Mouse (Mus musculus) cerebellum, adult (tissue): Measurements from ENCODE around the gene Stard7.
"Not testable (repeated sequence)": the region's sequence is repeated elsewhere in the genome, so short reads cannot be mapped to it uniquely, and the experiment has no call there.

Experiments
- ATAC-seq: cut with Nextera tagmentation; 2 replicates; pipeline ENCODE4 v1.9.2; 2017; ENCODE audit warnings: mild to moderate bottlenecking, moderate library complexity, mixed read lengths; ENCODE audit not compliant: insufficient number of reproducible peaks, low FRiP score, low TSS enrichment

Stard7 gene

DNA sequence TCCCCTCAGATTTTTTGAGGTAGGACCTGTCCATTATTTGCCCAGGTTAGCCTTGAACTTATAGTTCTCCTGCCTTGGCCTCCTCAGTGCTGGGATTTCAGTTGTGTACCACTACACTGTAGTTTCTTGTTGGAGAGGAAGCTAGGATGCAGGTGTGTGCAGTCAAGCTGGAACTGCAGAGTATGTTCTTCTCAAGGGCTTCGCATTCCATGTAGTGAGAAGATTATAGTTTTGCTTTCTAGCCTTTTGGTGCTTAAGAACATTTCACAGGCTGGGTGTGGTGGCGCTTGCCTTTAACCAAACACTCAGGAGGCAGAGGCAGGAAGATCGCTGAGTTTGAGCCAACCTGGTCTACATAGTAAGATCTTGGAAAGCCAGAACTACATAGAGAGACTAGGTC lies 2.8 kb downstream of the Stard7 start:
- no peak for ATAC-seq

DNA sequence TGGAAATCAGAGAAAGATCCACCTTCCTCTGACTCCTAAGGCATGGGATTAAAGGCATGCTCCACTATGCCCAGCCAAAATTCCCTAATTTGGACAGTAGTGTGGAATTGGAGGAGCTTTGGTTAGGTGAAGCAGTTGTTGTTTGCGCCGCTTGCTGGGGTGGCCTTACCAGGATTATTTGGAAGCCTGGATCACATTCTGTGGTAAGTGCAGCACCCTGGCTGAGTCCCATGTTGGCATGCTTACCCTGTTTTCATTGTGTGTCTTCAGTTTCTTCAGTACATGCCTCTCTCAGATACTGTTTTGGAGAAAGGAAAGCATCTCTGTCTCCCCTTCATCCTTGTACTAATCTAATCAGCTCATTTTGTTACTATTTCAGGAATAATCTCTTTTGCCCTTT lies 4.6 kb downstream of the Stard7 start:
- no peak for ATAC-seq

DNA sequence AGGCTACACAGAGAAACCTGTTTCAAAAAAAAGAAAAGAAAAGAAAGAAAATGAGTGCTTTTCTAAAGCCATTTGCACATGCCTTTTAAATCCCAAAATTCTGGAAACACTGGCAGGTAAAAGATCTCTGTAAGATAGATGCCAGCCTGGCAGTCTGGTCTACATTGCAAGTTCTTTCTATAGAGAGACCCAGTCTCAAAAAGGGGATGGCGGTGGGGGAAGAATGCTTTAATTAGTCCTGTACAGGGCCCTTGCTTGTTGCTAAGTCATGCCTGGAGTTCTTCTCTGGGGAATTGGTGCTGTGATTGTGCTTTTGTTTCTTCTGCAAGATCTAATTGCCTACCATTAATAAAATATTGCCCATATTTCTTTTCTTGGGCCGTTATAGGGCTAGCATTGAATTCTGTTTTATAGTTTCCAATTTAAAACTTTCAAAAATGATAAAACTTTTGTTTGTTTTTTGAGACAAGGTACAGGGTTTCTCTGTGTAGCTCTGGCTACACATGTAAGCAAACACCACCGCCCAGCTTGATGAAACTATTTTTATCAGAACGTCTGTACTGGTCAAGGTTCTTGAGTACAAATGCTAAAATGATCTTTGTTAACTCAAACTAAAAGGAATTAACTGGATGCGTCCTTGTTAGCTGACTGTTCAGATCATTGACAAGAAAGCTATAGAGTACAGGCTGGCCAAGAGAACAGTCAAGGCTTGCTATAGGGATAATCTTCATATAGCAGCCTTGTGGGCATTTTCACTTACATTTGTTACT lies 5.7 kb downstream of the Stard7 start:
- ATAC-seq, result no peak

DNA sequence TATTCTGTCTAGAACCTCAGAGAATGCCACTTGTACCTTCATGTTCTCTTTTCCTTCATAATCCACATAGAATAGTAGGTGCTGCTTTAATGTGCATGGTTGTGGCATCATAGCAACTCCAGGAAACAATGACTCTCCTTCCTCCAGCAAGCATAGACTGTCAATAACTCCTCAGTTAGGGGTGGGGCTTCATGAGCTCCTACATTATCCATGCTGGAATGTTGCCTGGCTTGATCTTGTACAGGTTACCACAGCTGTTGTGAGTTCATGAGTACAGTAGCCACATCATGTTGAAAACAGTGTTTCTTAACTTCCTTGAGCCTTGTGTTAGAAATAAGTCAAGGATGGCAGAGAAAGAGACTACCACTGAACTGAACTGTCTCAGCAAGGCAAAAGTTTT lies 8.1 kb downstream of the Stard7 start:
- no peak for ATAC-seq

DNA sequence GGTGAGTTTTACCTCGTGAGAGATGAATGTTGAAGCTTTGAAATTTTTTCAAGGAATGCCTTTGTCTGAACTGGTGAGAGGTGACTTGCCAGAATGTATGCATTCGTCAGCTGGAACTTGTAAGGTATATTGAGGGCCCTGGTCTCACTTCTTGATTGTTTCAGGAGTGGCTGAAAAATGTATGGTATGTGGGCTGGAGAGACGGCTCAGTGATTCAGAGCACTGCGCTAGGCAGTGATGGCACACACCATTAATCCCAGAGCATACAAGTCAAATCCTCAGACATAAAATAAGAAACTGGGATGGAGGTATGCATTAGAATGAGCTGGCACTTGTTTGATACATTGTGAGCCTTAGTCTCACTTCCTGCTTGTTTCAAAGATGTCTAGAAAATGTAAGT lies 22.2 kb downstream of the Stard7 start:
- ATAC-seq, result no peak

DNA sequence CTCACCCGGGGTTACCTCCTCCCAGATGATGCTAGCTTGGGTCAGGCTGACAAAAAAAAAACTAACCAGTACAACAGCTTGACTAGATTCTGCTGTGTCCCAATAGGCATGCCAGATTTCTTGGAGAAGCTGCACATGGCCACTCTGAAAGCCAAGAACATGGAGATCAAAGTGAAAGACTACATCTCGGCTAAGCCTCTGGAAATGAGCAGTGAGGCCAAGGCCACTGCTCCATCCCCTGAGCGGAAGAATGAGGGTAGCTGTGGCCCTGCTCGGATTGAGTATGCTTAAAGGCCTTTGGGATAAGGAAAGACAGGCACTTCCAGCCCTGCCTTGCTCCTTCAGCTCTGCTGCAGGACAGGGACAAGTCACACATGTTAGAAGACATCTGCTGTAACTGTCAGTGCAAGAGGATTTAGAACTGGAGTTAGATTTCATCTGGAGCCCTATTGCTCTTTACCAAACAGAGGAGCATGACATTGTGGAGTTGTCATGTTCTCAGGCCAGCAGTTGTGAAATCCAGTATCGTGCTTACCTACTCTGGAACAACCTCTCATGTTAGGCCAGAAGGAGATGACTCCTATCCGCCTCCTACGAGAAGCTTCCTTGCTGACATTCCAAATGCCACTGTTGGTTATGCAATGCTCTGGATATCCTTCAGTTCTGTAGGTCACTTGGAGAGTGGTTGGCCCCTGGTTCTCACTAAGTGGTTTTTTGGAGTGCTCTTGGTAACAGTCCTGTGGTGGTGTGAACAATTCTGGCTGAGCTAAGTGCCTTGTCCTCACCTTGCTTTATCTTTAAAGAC lies 27.2 kb downstream of the Stard7 start:
- no peak for ATAC-seq

DNA sequence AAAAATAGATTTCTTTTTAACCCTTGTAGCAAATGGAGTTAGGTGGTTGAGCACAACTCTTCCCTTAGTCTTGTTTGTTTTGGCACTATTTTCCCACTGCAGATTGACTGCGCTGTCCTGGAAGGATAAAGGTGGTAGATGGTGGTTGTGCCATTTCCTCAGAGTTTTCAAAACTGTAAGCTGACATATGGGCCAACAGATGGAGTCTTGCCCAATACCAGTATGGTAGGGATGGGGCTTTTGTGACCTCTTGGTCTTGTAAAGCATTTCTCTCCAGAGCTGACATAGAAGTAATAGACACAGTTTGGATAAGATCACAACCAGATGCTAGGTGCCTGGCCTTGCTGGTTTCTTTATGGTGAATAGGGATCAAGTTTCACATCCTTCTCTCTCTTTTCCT lies 28.0 kb downstream of the Stard7 start:
- ATAC-seq, result no peak

DNA sequence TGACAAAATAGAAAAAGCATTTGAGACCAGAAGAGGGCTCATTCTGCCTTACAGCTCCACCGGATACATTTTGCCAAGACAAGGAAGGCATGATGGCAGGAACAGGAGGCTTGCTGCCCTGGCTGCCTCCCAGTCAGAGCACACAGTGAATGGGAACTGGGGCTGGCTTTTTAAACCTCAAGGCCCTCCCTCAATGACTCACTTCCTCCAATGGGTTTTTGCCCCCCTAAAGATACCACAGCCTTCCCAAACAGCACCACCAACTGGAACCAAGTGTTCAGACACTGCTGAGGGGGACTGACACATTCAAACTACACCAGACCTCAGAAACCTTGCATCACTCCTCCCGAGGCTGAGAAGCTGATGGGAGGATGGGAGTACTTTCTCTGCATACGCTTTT lies 30.7 kb downstream of the Stard7 start:
- ATAC-seq, result no peak

DNA sequence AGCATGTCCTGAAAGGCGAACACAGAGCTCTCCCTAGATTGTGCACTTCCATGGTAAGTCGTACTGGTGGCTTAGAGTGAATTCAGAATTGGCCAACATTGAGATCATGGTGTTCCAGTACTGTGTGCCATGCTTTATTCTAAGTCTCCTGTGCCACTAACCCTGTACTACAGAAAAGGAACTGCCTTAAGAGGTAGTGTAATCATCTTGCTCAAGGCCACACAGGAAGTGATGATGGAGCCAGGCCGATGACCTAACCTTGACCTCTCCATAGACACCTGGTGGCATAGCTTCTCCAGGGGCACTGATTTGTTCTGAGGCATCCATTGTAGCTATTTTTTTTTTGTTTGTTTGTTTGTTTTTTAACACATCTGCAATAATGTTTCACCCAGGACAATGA lies 31.9 kb downstream of the Stard7 start:
- no peak for ATAC-seq

DNA sequence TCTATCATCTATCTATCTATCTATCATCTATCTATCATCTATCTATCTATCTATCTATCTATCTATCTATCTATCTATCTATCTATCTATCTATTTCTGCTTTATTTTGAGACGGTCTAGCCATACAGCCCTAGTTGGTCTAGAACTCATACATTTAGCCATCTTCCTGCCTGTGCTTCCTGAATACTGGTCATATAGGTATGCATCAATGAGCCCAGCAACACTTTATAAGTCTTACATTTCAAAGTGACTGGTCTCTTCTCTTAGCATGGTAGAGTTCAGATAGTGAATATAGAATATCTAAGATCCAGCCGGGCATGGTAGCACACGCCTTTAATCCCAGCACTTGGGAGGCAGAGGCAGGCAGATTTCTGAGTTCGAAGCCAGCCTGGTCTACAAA lies 34.2 kb downstream of the Stard7 start:
- ATAC-seq, result not testable (repeated sequence)

DNA sequence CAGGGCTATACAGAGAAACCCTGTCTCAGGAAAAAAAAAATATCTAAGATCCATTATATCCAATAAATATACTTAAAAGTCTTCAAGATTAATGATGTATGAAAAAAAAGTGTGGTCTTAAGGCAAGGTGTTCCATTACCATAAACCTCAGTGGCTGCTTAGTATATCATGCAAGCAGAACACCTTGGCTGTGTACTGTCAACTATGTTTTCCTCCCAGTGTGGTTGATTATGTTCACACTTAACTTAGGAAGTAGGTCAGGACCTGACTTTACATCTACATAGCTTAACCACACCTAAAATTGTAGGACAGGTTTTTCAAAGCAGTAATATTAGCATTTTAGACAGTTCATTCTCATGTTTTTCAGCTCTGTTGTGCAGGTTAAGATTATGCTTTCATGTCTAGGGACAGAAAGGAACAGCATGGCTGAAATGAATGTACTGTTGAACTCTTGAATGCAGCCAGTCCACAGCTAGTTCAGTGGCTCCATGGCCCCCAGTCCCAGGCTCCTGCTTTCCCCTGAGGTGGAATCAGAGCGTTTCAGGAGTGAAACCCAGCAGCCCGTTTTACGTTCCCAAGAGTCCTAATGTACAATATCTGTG lies 34.7 kb downstream of the Stard7 start:
- ATAC-seq, result no peak

DNA sequence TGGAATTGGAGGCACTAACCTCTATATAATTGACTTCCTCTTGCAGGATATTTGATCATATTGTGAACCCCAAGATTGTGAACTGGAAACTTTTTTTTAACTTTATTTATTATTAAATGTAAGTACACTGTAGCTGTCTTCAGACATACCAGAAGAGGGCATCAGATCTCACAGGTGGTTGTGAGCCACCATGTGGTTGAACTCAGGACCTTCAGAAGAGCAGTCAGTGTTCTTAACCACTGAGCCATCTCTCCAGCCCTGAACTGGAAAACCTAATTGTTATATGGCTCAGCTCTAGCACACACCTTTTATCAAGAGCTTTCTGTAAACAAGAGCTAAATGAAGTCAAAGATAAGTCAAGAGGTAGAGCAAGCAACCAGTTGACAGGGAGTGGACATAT lies 36.1 kb downstream of the Stard7 start:
- no peak for ATAC-seq

DNA sequence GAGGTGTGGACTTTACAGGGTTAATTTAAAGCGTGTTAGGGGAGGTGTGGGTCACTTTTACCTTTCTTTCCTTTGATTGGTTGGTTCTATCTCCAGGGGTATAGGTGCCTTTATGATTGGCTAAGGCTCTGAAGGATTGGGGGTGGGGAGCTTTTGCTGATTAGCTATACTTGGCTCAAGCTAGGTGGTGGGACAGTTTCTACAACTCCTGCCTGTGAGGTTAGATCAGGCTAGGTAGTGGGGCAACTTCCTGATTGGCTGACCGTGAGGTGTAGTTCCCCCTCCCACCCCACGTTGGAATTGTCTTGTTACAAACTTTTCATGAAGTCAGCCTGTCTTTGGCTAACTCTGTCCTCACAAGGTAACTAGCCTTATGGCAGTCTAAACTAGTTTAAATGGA lies 37.2 kb downstream of the Stard7 start:
- ATAC-seq, result no peak

DNA sequence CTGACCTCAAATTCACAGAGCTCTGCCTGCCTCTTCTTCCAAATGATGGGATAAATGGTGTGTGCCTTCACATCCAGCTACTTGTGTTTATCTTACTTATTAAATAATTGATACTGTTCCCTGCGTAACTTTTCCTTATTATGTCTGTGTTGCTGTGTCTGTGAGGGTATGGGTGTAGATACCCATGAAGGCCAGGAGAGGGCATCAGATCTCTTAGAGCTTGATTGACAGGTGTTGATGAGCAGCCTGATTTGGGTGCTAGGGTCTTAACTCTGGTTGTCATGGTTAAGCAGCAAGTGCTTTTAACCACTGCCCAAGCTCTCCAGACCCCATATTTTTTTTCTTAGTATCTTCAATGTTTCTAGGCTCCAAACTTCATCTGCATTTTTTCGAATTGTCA lies 38.6 kb downstream of the Stard7 start:
- ATAC-seq, result no peak

DNA sequence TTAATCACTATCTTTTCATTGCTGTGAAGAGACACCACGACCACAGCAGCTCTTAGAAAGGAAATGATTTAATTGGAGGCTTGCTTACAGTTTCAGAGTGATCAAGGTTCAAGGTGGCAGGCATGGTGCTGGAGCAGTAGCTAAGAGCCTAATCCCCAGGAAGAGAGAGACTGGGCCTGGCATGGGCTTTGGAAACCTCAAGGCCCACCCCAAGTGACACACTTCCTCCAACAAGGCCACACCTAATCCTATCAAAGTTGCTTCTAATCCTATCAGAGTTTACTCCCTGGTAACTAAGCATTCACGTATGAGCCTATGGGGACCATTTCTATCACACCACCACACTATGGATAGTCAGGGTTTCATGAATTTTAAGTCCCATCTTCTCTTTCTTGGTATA lies 40.2 kb downstream of the Stard7 start:
- ATAC-seq, result no peak

DNA sequence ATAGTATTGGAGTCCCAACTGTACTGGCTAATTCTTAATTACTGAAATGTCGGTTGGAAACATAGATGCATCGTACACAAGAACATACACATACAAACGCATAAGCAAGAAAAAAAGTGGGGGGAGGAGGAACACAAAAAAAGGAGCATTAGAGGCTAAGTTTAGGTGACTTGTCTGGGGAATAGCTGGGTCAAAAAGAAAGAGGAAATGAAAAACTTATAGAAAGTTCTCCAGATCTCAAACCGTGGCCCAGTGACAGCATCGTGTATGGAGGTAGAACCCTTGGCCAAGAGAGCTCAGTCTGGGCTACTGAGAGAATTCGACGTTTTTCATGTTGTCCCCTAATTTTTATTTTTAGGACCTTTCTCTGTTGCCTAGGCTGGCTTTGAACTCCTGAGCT lies 40.7 kb downstream of the Stard7 start:
- ATAC-seq, result no peak

DNA sequence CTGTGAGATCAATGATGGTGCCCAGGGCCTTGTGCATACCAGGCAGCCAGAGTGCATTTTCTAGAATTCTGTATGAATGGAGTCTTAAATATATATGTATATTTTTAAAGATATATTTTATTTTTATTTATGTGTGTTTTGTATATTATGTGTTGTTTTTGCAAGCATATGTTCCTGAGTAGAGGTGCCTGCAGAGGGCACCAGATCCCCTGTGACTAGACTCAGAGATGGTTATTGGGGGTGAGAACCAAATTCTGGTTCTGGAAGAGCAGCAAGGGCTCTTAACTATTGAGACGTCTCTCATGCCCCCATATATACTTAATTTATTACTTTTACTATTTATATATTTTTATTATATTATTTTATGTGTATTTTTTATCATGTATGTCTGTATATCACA lies 41.2 kb downstream of the Stard7 start:
- ATAC-seq, result no peak

DNA sequence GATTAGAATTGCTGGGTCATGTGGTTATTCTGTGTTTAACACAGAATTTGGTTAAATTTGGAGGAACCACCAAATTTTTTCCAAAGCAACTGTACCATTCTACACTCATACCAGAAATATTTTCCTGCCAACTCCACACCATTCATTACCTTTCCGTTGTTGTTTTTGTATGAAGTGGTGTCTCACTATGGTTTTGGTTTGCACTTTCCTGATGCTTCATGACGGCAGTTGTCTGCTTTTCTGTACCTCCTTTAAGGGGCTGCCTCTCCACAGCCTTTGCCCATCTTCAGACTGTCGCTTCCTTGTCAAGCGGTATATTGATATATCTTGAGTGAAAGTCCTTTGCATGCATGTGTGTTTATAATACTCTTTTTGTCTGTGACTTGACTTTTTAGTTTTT lies 42.8 kb downstream of the Stard7 start:
- ATAC-seq, result no peak

DNA sequence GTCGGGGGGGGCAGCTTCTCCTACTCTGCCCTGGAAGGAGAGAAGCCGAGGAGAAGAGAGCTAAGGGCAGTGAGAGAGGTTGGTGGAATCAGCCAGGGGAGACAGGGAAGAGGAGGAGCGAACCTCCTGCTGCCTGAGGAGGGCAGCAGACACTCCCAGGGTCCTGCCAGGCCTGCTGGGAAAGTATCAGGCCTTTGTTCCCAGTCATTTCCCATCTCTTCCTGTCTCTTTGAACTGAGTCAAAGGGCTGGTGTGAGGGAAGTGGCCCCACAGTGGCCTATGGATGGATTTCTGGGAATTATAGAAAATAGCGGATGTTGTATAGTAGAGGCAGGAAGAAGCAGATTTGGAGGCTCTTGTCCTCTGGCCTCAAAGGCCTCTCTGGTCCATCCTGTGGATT lies 43.9 kb downstream of the Stard7 start:
- ATAC-seq, result no peak

DNA sequence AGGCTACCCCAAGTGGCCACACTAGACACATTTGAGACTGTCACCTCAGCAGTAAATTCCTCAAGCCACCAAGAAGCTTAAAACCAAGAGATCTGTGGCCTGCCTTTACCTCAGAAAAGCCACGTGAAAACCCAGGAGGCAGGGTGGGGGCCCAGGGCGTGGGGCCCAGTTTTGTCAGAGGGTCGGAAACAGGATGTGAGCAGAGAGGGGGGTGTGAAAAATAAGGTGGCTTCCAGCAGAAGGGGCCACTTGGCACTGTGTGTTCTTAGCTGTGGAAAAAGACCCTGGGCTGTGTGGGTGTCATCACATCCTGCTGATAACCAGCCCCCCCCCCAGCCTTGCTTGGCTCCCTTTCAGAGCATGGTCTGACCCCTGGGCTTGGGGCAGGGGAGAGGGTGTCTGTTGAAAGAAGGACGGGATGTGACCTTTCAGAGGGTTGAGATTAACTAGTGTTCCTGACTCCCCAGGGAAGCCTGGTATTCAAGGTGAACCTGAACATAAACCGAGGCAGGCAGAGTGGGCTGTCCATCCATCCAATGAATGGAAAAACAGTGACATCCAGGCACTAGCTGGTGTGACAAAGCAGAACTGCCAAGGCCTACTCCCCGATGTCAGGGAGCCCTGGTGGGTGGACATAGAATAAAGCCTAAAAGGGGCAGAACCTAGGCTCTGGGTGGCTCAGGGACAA lies 44.6 kb downstream of the Stard7 start:
- no peak for ATAC-seq

DNA sequence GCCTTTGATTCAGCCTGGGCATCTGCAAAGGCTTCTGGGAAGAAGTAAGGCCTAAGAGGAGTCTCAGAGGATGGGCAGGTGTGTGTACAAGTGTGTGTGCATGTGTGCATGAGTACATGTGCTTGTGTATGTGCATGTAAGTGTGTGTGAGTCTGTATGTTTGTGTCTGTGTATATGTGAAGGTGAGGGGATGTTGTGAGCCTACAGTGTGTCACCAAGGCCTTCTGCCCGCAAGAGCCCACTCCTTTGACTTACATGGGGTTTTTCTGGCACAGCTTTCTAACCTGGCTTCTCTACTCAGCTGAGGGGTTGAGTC lies 45.1 kb downstream of the Stard7 start:
- ATAC-seq, result no peak
